Mouse (Mus musculus): ENCODE results near the gene Bhmt. TPM values are rescaled to one million over a fixed set of nuclear protein-coding genes. Genes with fewer than 3 reads are reported as not detected.

Bhmt gene
- polyA plus RNA-seq, 1 experiment from 2014 or later = 1.8 TPM

GRCm38 (mm10) chr13:93580431-93580830 lies 57.3 kb downstream of the Bhmt start:
- Histone ChIP-seq H3K36me3 (ENCODE audit: control insufficient read depth, insufficient read depth, low read length) (no peaks in the 10 kb centered on the region), H3K4me1 (ENCODE audit: control insufficient read depth, insufficient read depth, low read length) (no peaks in the 10 kb centered on the region), H3K4me2 (ENCODE audit: low read depth, low read length) (no peak overlapping the region), H3K4me3 (ENCODE audit: low read length) (no peak overlapping the region), H3K9ac (ENCODE audit: low read depth, low read length) (no peak overlapping the region), H3K27me3 (replicated peaks; ENCODE audit: control insufficient read depth, insufficient read depth, low read length) (no peaks in the 10 kb centered on the region), H3K27ac (ENCODE audit: low read length) (no peak overlapping the region), H3K9me3 (ENCODE audit: control insufficient read depth, low read length) (no peaks in the 10 kb centered on the region)
- WGBS = 82% methylated on average over 5 of the region's 5 CpGs
- no peak for ATAC-seq

- Histone ChIP-seq H3K27ac (ENCODE audit: low read length) (no peak overlapping the region), H3K4me3 (ENCODE audit: low read length) (no peak overlapping the region), H3K36me3 (ENCODE audit: control insufficient read depth, insufficient read depth, low read length) (no peaks in the 10 kb centered on the region), H3K9ac (ENCODE audit: low read depth, low read length) (no peak overlapping the region), H3K4me1 (ENCODE audit: control insufficient read depth, insufficient read depth, low read length) (no peaks in the 10 kb centered on the region), H3K4me2 (ENCODE audit: low read depth, low read length) (no peak overlapping the region), H3K27me3 (replicated peaks; ENCODE audit: control insufficient read depth, insufficient read depth, low read length) (no peaks in the 10 kb centered on the region), H3K9me3 (ENCODE audit: control insufficient read depth, low read length) (no peaks in the 10 kb centered on the region)
- 59% methylated on average over 4 of the region's 4 CpGs for WGBS
- no peak for ATAC-seq
These were observed 68.1 kb downstream of the Bhmt start for GRCm38 (mm10) chr13:93569676-93570075.

Other genes starting within 250 kb of the Bhmt start
- gene Jmy, start 138.2 kb downstream of the Bhmt start, polyA plus RNA-seq (2015; fragmentation: Nextera tagmentation; extraction: Ambion mirVana) = 1.9 and 2.2 TPM in 2 replicates
- 0.26 and 0.94 TPM in 2 replicates for gene Bhmt2, start 36.3 kb upstream of the Bhmt start, polyA plus RNA-seq (2015; fragmentation: Nextera tagmentation; extraction: Ambion mirVana)
- 0.20 and 0.50 TPM in 2 replicates for gene Dmgdh, start 36.5 kb upstream of the Bhmt start, polyA plus RNA-seq (2015; fragmentation: Nextera tagmentation; extraction: Ambion mirVana)
- 11.2 and 11.4 TPM in 2 replicates for gene Arsb, start 133.7 kb upstream of the Bhmt start, polyA plus RNA-seq (2015; fragmentation: Nextera tagmentation; extraction: Ambion mirVana)